Mouse (Mus musculus) hindbrain, postnatal 0 days (tissue): Measurements from ENCODE around the gene Erg. TPM values are rescaled to one million over a fixed set of nuclear protein-coding genes. Genes with fewer than 3 reads are reported as not detected.

Experiments
- ATAC-seq: fragments of 200-750 bp; cut with Nextera tagmentation; 2 replicates; pipeline ENCODE4 v1.8.0; 2017; ENCODE audit warnings: mild to moderate bottlenecking, moderate TSS enrichment, moderate library complexity
- DNase-seq: peaks from one replicate; pipeline ENCODE4 v3.0.0-alpha.2; 2015; ENCODE audit warnings: low spot score
- H3K27ac ChIP-seq: fragments of 300-500 bp; sonication (generic); 2 replicates; pipeline ENCODE4 v1.5.1; 2014; ENCODE audit warnings: mild to moderate bottlenecking
- H3K27me3 ChIP-seq: fragments of 300-500 bp; sonication (generic); 2 replicates; pipeline ENCODE4 v1.6.1; 2014; ENCODE audit warnings: low read length, mixed read lengths; ENCODE audit not compliant: insufficient read depth
- H3K36me3 ChIP-seq: fragments of 300-500 bp; sonication (generic); 2 replicates; pipeline ENCODE4 v1.6.1; 2014; ENCODE audit warnings: low read length, mixed read lengths; ENCODE audit not compliant: insufficient read depth
- H3K4me1 ChIP-seq: fragments of 300-500 bp; sonication (generic); 2 replicates; pipeline ENCODE4 v1.6.1; 2014; ENCODE audit warnings: antibody characterized with exemption, low read length, mixed read lengths; ENCODE audit not compliant: insufficient read depth
- H3K4me2 ChIP-seq: fragments of 300-500 bp; sonication (generic); 2 replicates; pipeline ENCODE4 v1.6.1; 2014; ENCODE audit warnings: low read depth, mild to moderate bottlenecking, low read length, moderate library complexity, mixed read lengths
- H3K4me3 ChIP-seq: fragments of 300-500 bp; sonication (generic); 2 replicates; pipeline ENCODE4 v1.5.1; 2014; ENCODE audit warnings: low read length
- H3K9ac ChIP-seq: fragments of 300-500 bp; sonication (generic); replicated peaks from 2 replicates; pipeline ENCODE4 v1.6.1; 2014; ENCODE audit warnings: mild to moderate bottlenecking, low read length, moderate library complexity, mixed read lengths
- H3K9me3 ChIP-seq: fragments of 300-500 bp; sonication (generic); 2 replicates; pipeline ENCODE4 v1.6.1; 2016; ENCODE audit warnings: low read length, mixed read lengths
- CTCF ChIP-seq: IDR thresholded peaks from 2 replicates; pipeline ENCODE4 v1.5.1; 2016; ENCODE audit warnings: antibody characterized with exemption, control low read depth, low read depth
- WGBS: fragments of 180-500 bp; shearing (Covaris S2); extraction: QIAGEN DNeasy Blood & Tissue Kit; methylation state at CpG from one replicate; pipeline ENCODE4 v1.1.7; 2014; 5-methylcytosine and 5-hydroxymethylcytosine counted together
- polyA plus RNA-seq: library from polyadenylated mRNA; unstranded; fragments of >200 nt; fragmentation: Nextera tagmentation; extraction: Ambion mirVana; gene quantifications from 2 replicates; pipeline ENCODE4 v1.2.1, GENCODE M21; 2015
- total RNA-seq: library from RNA; depleted of rRNA; stranded (reverse); fragments of >200 nt; gene quantifications from 2 replicates; pipeline ENCODE4 v1.2.3, GENCODE M21; 2014

The Erg gene
- total and polyA plus RNA-seq, 2 experiments from 2014 or later, result 2.5 to 3.8 TPM

- Histone ChIP-seq H3K9me3 (no peaks in the 10 kb centered on the region), H3K4me2 (no peak overlapping the region), H3K4me1 (no peaks in the 10 kb centered on the region), H3K27ac (no peak overlapping the region), H3K36me3 (no peaks in the 10 kb centered on the region), H3K9ac (no peak overlapping the region), H3K27me3 (no peaks in the 10 kb centered on the region), H3K4me3 (no peak overlapping the region)
- no peak for TF ChIP-seq CTCF
- no peak for DNase-seq
- ATAC-seq, result no peak
- WGBS, result 51% methylated on average over 9 of the region's 9 CpGs
Observed at GRCm38 (mm10) chr16:95448643-95449360, 137.6 kb downstream of the Erg start.

GRCm38 (mm10) chr16:95447896-95448295, 138.5 kb downstream of the Erg start:
- Histone ChIP-seq H3K27me3 (no peaks in the 10 kb centered on the region), H3K9me3 (no peaks in the 10 kb centered on the region), H3K4me1 (no peaks in the 10 kb centered on the region), H3K9ac (no peak overlapping the region), H3K4me3 (no peak overlapping the region), H3K4me2 (no peak overlapping the region), H3K27ac (no peak overlapping the region), H3K36me3 (no peaks in the 10 kb centered on the region)
- no peak for ATAC-seq
- WGBS, result 87% methylated on average over 4 of the region's 4 CpGs
- no peak for DNase-seq
- TF ChIP-seq CTCF, result no peak

DNA sequence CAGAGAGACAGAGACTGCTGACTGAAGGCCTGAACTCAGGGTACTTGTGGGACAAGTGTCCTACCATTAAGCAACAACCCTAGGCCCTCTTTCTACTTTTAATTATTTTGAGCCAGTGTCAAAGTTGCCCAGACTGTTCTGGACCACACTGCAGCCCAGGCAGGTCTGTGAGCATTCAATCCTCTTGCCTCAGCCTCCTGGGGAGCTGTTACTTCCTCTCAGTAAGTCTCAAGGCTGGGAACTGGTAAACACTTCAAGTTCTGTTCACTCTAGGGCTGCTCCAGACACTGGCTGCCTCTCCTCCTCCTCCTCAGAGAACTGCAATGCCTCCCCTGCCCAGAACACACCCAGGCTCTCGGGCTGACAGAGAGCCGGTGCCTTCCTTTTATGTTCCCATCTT, 140.0 kb downstream of the Erg start:
- no peak for DNase-seq
- Histone ChIP-seq H3K4me1 (no peaks in the 10 kb centered on the region), H3K4me3 (no peak overlapping the region), H3K36me3 (no peaks in the 10 kb centered on the region), H3K27me3 (no peaks in the 10 kb centered on the region), H3K4me2 (no peak overlapping the region), H3K9ac (no peak overlapping the region), H3K9me3 (no peaks in the 10 kb centered on the region), H3K27ac (no peak overlapping the region)
- TF ChIP-seq CTCF, result no peak
- no peak for ATAC-seq
- 75% methylated on average over 2 of the region's 2 CpGs for WGBS

GRCm38 (mm10) chr16:95442023-95442422, 144.4 kb downstream of the Erg start:
- Histone ChIP-seq H3K36me3 (no peaks in the 10 kb centered on the region), H3K9ac (no peak overlapping the region), H3K4me2 (no peak overlapping the region), H3K27me3 (no peaks in the 10 kb centered on the region), H3K27ac (no peak overlapping the region), H3K4me3 (no peak overlapping the region), H3K4me1 (no peaks in the 10 kb centered on the region), H3K9me3 (no peaks in the 10 kb centered on the region)
- 68% methylated on average over 4 of the region's 4 CpGs for WGBS
- ATAC-seq, result no peak
- no peak for DNase-seq
- TF ChIP-seq CTCF, result no peak

DNA sequence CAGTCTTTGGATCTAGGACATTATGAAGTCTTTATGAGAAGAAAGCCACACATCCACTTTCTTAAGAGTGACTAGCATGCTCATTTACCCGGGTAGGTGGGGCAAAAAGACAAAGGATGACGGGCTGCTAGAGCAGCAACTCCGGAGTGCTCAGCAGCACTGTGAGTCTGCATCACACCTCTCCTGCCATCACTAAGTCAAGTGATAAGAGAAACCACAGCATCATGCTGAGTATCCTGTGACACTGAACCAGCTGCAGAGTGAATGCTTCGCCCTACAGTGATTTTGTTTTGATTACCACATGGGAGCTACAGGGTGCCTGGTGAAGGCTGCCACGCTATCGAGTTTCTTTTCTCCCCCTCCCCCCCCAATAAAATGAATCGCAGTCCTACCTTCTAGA, 145.2 kb downstream of the Erg start:
- no peak overlapping the region for H3K9ac ChIP-seq
- TF ChIP-seq CTCF, result no peak
- no peak for ATAC-seq
- H3K4me2 ChIP-seq, result no peak overlapping the region
- no peaks in the 10 kb centered on the region for H3K27me3 ChIP-seq
- no peak for DNase-seq
- WGBS, result 66% methylated on average over 7 of the region's 7 CpGs
- H3K27ac ChIP-seq, result no peak overlapping the region
- H3K9me3 ChIP-seq, result no peaks in the 10 kb centered on the region
- H3K4me3 ChIP-seq, result no peak overlapping the region
- no peaks in the 10 kb centered on the region for H3K4me1 ChIP-seq
- H3K36me3 ChIP-seq, result no peaks in the 10 kb centered on the region

DNA sequence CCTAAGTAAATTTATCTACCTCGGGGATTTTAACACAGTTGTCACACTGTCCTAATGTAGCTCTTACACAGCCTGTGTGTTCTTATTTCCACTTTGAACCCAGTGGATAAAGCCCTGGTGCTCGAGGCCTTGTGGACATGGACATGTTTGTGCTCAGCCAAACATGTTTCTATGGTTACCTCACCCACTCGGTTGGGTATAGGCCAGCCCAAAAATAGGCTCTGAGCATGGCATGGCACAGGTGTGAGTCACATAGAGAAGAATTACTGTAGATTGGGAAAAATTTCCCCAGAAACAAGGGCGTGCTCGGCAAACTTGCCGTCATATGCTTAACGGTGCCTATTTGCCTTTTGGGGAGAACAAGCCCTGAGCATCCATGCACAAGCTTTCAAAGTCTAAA, 146.1 kb downstream of the Erg start:
- no peak for TF ChIP-seq CTCF
- no peak overlapping the region for H3K4me3 ChIP-seq
- 76% methylated on average over 7 of the region's 7 CpGs for WGBS
- DNase-seq, result no peak
- no peaks in the 10 kb centered on the region for H3K4me1 ChIP-seq
- no peak overlapping the region for H3K4me2 ChIP-seq
- no peak overlapping the region for H3K9ac ChIP-seq
- no peaks in the 10 kb centered on the region for H3K9me3 ChIP-seq
- H3K36me3 ChIP-seq, result no peaks in the 10 kb centered on the region
- no peak for ATAC-seq
- no peaks in the 10 kb centered on the region for H3K27me3 ChIP-seq
- H3K27ac ChIP-seq, result no peak overlapping the region

DNA sequence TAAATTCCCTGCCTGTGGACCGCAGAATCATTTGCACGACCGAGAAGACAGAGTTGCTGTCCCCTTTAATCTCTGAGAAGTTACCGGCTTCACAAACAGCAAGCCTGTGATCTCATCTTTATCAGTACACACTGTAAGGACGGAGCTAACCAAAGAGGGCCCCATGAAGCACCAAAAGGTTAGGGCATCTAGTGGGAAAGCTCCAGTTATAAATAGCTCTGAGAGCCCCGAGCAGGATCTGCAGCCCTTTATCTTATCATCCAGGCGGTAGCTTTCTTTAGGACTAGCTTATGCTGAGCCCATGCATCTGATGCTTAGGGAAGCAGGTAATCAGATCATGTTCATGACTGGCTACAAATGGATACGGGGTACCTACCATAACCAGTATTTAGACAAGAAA, 146.6 kb downstream of the Erg start:
- Histone ChIP-seq H3K9me3 (no peaks in the 10 kb centered on the region), H3K9ac (no peak overlapping the region), H3K4me3 (no peak overlapping the region), H3K4me2 (no peak overlapping the region), H3K36me3 (no peaks in the 10 kb centered on the region), H3K4me1 (no peaks in the 10 kb centered on the region), H3K27me3 (no peaks in the 10 kb centered on the region), H3K27ac (no peak overlapping the region)
- DNase-seq (no peak), ATAC-seq (no peak)
- 71% methylated on average over 8 of the region's 8 CpGs for WGBS
- TF ChIP-seq CTCF, result no peak
